Mouse (Mus musculus) yolk sac, embryonic 10.5 days (tissue): ENCODE measurements at regions not wholly inside any gene's neighbourhood (a gene's known extent, or its start where the extent isn't known, plus 50 kb on each side); places are given as distances from the start of the nearest gene placed in this dataset.

Experiments used
- DNase-seq: peaks from one replicate; pipeline ENCODE4 v3.0.0-alpha.2; 2017; ENCODE audit warnings: low spot score

- no peak for DNase-seq
These were observed 120.1 kb upstream of the Gm26657 start for GRCm38 (mm10) chr4:56619803-56620202.

GRCm38 (mm10) chr4:56619054-56619453, 120.8 kb upstream of the Gm26657 start:
- no peak for DNase-seq

GRCm38 (mm10) chr4:56618433-56618832, 121.4 kb upstream of the Gm26657 start:
- no peak for DNase-seq

- DNase-seq = no peak
These were observed 122.1 kb upstream of the Gm26657 start for GRCm38 (mm10) chr4:56617661-56618360.

- DNase-seq = no peak
These were observed 127.5 kb upstream of the Gm26657 start for GRCm38 (mm10) chr4:56612325-56612724.

GRCm38 (mm10) chr4:56611751-56612150, 128.1 kb upstream of the Gm26657 start:
- no peak for DNase-seq

GRCm38 (mm10) chr4:56610273-56610672, 129.6 kb upstream of the Gm26657 start:
- DNase-seq = no peak

- DNase-seq = no peak
These were observed 131.2 kb upstream of the Gm26657 start for GRCm38 (mm10) chr4:56608701-56609100.

GRCm38 (mm10) chr4:56598398-56598797, 141.5 kb upstream of the Gm26657 start:
- no peak for DNase-seq

- no peak for DNase-seq
These were observed 141.9 kb upstream of the Gm26657 start for GRCm38 (mm10) chr4:56597931-56598330.

GRCm38 (mm10) chr4:56582405-56582804, 157.5 kb upstream of the Gm26657 start:
- DNase-seq = no peak

GRCm38 (mm10) chr4:56576837-56577548, 162.9 kb upstream of the Gm26657 start:
- no peak for DNase-seq

- no peak for DNase-seq
These were observed 187.7 kb upstream of the Gm26657 start for GRCm38 (mm10) chr4:56552126-56552525.

- no peak for DNase-seq
These were observed 206.4 kb upstream of the Gm26657 start for GRCm38 (mm10) chr4:56533344-56533985.

- no peak for DNase-seq
These were observed 206.9 kb upstream of the Gm26657 start for GRCm38 (mm10) chr4:56532921-56533320.

- no peak for DNase-seq
These were observed 211.3 kb upstream of the Gm26657 start for GRCm38 (mm10) chr4:56528571-56528970.

- DNase-seq = no peak
These were observed 215.4 kb upstream of the Gm26657 start for GRCm38 (mm10) chr4:56524430-56524985.

- DNase-seq = no peak
These were observed 232.1 kb upstream of the Gm26657 start for GRCm38 (mm10) chr4:56507770-56508169.

GRCm38 (mm10) chr4:56506786-56507185, 233.1 kb upstream of the Gm26657 start:
- no peak for DNase-seq

- no peak for DNase-seq
These were observed 233.8 kb upstream of the Gm26657 start for GRCm38 (mm10) chr4:56506067-56506466.

- peak; percentile 32 for DNase-seq
These were observed 247.2 kb upstream of the Gm26657 start for GRCm38 (mm10) chr4:56492537-56493221.

GRCm38 (mm10) chr4:56489361-56489760, 250.5 kb upstream of the Gm26657 start:
- no peak for DNase-seq
